Mouse (Mus musculus) bone marrow, adult 2 months (tissue): ENCODE measurements around the gene Ythdc1.

Source experiments
- CTCF ChIP-seq: fragments of 200-500 bp; IDR thresholded peaks from 2 replicates; pipeline ENCODE4 v1.5.1; 2011; ENCODE audit warnings: low read length, control low read depth; ENCODE audit not compliant: control insufficient read depth, insufficient read depth
- POLR2A ChIP-seq: fragments of 200-500 bp; IDR thresholded peaks from 2 replicates; pipeline ENCODE4 v1.6.1; 2011; ENCODE audit warnings: low read depth, mild to moderate bottlenecking, control low read depth, low read length, borderline replicate concordance; ENCODE audit not compliant: control insufficient read depth

- no peak for TF ChIP-seq POLR2A
- TF ChIP-seq CTCF, result no peak
Measured at GRCm38 (mm10) chr5:86840207-86840606, 36.2 kb downstream of the Ythdc1 start.
